ENCODE assay signal across 9 mouse cellular contexts in the genomic region with DNA sequence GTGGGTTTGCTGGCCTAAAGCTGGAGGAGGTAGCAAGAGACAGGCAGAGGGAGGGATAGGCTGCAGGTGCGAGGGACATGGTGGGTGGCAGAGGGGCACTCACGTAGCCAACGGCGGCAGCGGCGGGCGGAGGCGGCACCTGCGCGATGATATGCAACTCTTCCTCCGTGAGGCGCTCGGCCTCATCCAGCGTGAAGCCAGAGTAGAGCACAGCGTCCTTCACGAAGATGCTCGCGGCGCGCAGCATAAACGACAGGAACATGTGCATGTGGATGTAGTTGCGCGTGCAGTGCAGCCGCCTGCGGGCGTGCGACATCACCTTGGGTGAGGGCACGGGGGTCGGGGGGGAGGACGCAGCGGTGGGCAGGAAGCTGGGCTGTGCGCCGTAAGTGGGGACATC. TPM values are rescaled to one million over a fixed set of nuclear protein-coding genes. Genes with fewer than 3 reads are reported as not detected.
DNase-seq lines count a peak whose midpoint lies in the region; ATAC-seq and TF ChIP-seq lines count a peak whose summit lies in the region.
"Had no signal": no experiment of that assay in that cellular context is flagged by ENCODE, and none has a peak within 500 bp of the region (broad histone marks: within the 10 kb centered on the region; RNA-seq: fewer than 3 reads in every experiment).

No protein-coding gene starts in this region.

- no peak for TF ChIP-seq CTCF in E14TG2a.4 (conservative IDR thresholded peaks at IDR 0.05; ENCODE audit: low read length)

- no peak overlapping the region for H3K27ac ChIP-seq in forebrain, embryonic 15.5 days (replicated peaks)
- no peak overlapping the region for H3K27ac ChIP-seq in midbrain, embryonic 13.5 days

- peak overlapping the region; percentile 60 for H3K4me2 ChIP-seq in forebrain, embryonic 15.5 days (replicated peaks)
- H3K4me2 ChIP-seq in midbrain, embryonic 13.5 days (replicated peaks) = peak overlapping the region; percentile 54

- peak overlapping the region; percentile 71 for H3K4me3 ChIP-seq in E14TG2a.4 (replicated peaks; ENCODE audit: low read length)
- peak overlapping the region; percentile 31 for H3K4me3 ChIP-seq in forebrain, embryonic 15.5 days
- H3K4me3 ChIP-seq in midbrain, embryonic 13.5 days (replicated peaks) = peak overlapping the region; percentile 28

- H3K4me1 ChIP-seq in E14TG2a.4 (replicated peaks; ENCODE audit: low read depth, low read length) = peaks cover 37% of the 10 kb centered on the region
- H3K4me1 ChIP-seq in forebrain, embryonic 15.5 days = peaks cover 19% of the 10 kb centered on the region
- peaks cover 26% of the 10 kb centered on the region for H3K4me1 ChIP-seq in midbrain, embryonic 13.5 days (replicated peaks)

- 2% methylated on average over 33 of the region's 33 CpGs for WGBS in forebrain, embryonic 15.5 days
- 8% methylated on average over 33 of the region's 33 CpGs for WGBS in midbrain, embryonic 13.5 days

- H3K9me3 ChIP-seq in E14TG2a.4 (ENCODE audit: low read length) = peaks cover 14% of the 10 kb centered on the region
- H3K9me3 ChIP-seq in forebrain, embryonic 15.5 days = no peaks in the 10 kb centered on the region
- H3K9me3 ChIP-seq in midbrain, embryonic 13.5 days = no peaks in the 10 kb centered on the region

- H3K9ac ChIP-seq in forebrain, embryonic 15.5 days (replicated peaks) = peak overlapping the region; percentile 30
- peak overlapping the region; percentile 33; the same call in 1 of the 2 replicates for H3K9ac ChIP-seq in midbrain, embryonic 13.5 days (replicated peaks)

- H3K27me3 ChIP-seq in E14TG2a.4 (ENCODE audit: insufficient read depth, low read length) = peaks cover 82% of the 10 kb centered on the region
- H3K27me3 ChIP-seq in forebrain, embryonic 15.5 days = peaks cover 24% of the 10 kb centered on the region; the same call in 1 of the 2 replicates
- H3K27me3 ChIP-seq in midbrain, embryonic 13.5 days = peaks cover 34% of the 10 kb centered on the region

- H3K36me3 ChIP-seq in E14TG2a.4 (ENCODE audit: insufficient read depth, low read length) = no peaks in the 10 kb centered on the region
- H3K36me3 ChIP-seq in forebrain, embryonic 15.5 days = no peaks in the 10 kb centered on the region
- H3K36me3 ChIP-seq in midbrain, embryonic 13.5 days = peaks cover 6% of the 10 kb centered on the region

- peak; percentile 44 for DNase-seq in embryo, embryonic 10 days (ENCODE audit: low spot score)
- no peak for DNase-seq in embryo, embryonic 10.5 days (ENCODE audit: low spot score)
- DNase-seq in cerebellum, adult 11 months = no peak
- DNase-seq in yolk sac, embryonic 10.5 days (ENCODE audit: low spot score) = no peak
- DNase-seq in testis, postnatal 14 days (ENCODE audit: low spot score) = no peak
- DNase-seq: adrenal gland, postnatal 25 days had no signal

- ATAC-seq in forebrain, embryonic 15.5 days (replicated peaks) = peak; percentile 3; the same call in 1 of the 2 replicates
- 0 out of 2 replicates have a peak, but pooled peaks have one; percentile 13 for ATAC-seq in midbrain, embryonic 13.5 days

RNA-seq across cellular contexts. Expression of a gene that starts 14.8 kb away (rescaled TPM):
- 0.45 and 1.3 TPM in 2 replicates for polyA plus RNA-seq in forebrain, embryonic 15.5 days (2015; fragmentation: Nextera tagmentation; extraction: Ambion mirVana)
- not detected in 2 replicates for polyA plus RNA-seq in midbrain, embryonic 13.5 days (2015; fragmentation: Nextera tagmentation; extraction: Ambion mirVana)

RNA-seq across cellular contexts. Expression of a gene that starts 20.1 kb away (rescaled TPM):
- polyA plus RNA-seq in forebrain, embryonic 15.5 days (2015; fragmentation: Nextera tagmentation; extraction: Ambion mirVana) = 6.3 and 7.0 TPM in 2 replicates
- polyA plus RNA-seq in midbrain, embryonic 13.5 days (2015; fragmentation: Nextera tagmentation; extraction: Ambion mirVana) = 9.2 and 11.2 TPM in 2 replicates
